Mouse (Mus musculus) hindbrain, embryonic 15.5 days (tissue): Measurements from ENCODE around the gene Zfp523. TPM values are rescaled to one million over a fixed set of nuclear protein-coding genes. Genes with fewer than 3 reads are reported as not detected.
A peak's percentile ranks its signal among the peaks of the same experiment; 100 is the strongest.

Experiments used
- ATAC-seq: fragments of 200-750 bp; cut with Nextera tagmentation; 2 replicates; pipeline ENCODE4 v1.8.0; 2017; ENCODE audit warnings: low read depth, moderate number of reproducible peaks, moderate TSS enrichment; ENCODE audit not compliant: low FRiP score
- H3K27ac ChIP-seq: fragments of 300-500 bp; sonication (generic); replicated peaks from 2 replicates; pipeline ENCODE4 v1.5.1; 2015; ENCODE audit warnings: mild to moderate bottlenecking, inconsistent platforms
- H3K27me3 ChIP-seq: fragments of 300-500 bp; sonication (generic); 2 replicates; pipeline ENCODE4 v1.6.1; 2015; ENCODE audit warnings: control low read depth, inconsistent platforms
- H3K36me3 ChIP-seq: fragments of 300-500 bp; sonication (generic); 2 replicates; pipeline ENCODE4 v1.6.1; 2015; ENCODE audit warnings: control low read depth, inconsistent platforms
- H3K4me1 ChIP-seq: fragments of 300-500 bp; sonication (generic); replicated peaks from 2 replicates; pipeline ENCODE4 v1.6.1; 2015; ENCODE audit warnings: control low read depth, inconsistent platforms
- H3K4me2 ChIP-seq: fragments of 300-500 bp; sonication (generic); 2 replicates; pipeline ENCODE4 v1.6.1; 2015; ENCODE audit warnings: moderate library complexity, mild to moderate bottlenecking, inconsistent platforms
- H3K4me3 ChIP-seq: fragments of 300-500 bp; sonication (generic); 2 replicates; pipeline ENCODE4 v1.5.1; 2015; ENCODE audit warnings: mild to moderate bottlenecking, inconsistent platforms
- H3K9ac ChIP-seq: fragments of 300-500 bp; sonication (generic); 2 replicates; pipeline ENCODE4 v1.6.1; 2015; ENCODE audit warnings: inconsistent platforms
- H3K9me3 ChIP-seq: fragments of 300-500 bp; sonication (generic); 2 replicates; pipeline ENCODE4 v1.6.1; 2016; ENCODE audit warnings: control low read depth, inconsistent platforms
- WGBS: fragments of 180-500 bp; shearing (Covaris S2); methylation state at CpG from one replicate; pipeline ENCODE4 v1.1.7; 2015; 5-methylcytosine and 5-hydroxymethylcytosine counted together
- polyA plus RNA-seq: library from polyadenylated mRNA; unstranded; fragments of >200 nt; fragmentation: Nextera tagmentation; extraction: Ambion mirVana; gene quantifications from 2 replicates; pipeline ENCODE4 v1.2.1, GENCODE M21; 2015

Gene Zfp523
- 48.1 and 53.1 TPM in 2 replicates for polyA plus RNA-seq

GRCm38 (mm10) chr17:28176775-28177539 is at the start of gene Zfp523:
TSS of gene Zfp523 (plus strand) at chr17:28177129.
- whole genome bisulfite sequencing: under 1% methylated on average over 81 of the region's 82 CpGs
- peak within 1 kb of the TSS; percentile 90 for H3K4me3 ChIP-seq
- H3K27ac ChIP-seq: peak within 1 kb of the TSS; percentile 90
- peaks cover 66% of the 10 kb centered on the region for H3K4me1 ChIP-seq
- peak; percentile 85 for ATAC-seq
- no peaks in the 10 kb centered on the region for H3K27me3 ChIP-seq
- no peaks in the 10 kb centered on the region for H3K9me3 ChIP-seq
- no peaks in the 10 kb centered on the region for H3K36me3 ChIP-seq
- H3K4me2 ChIP-seq: peak within 1 kb of the TSS; percentile 82
- peak within 1 kb of the TSS; percentile 94 for H3K9ac ChIP-seq

- WGBS: 98% methylated on average over 5 of the region's 5 CpGs
These were observed 47.1 kb upstream of the Zfp523 start for GRCm38 (mm10) chr17:28129796-28130195.

DNA sequence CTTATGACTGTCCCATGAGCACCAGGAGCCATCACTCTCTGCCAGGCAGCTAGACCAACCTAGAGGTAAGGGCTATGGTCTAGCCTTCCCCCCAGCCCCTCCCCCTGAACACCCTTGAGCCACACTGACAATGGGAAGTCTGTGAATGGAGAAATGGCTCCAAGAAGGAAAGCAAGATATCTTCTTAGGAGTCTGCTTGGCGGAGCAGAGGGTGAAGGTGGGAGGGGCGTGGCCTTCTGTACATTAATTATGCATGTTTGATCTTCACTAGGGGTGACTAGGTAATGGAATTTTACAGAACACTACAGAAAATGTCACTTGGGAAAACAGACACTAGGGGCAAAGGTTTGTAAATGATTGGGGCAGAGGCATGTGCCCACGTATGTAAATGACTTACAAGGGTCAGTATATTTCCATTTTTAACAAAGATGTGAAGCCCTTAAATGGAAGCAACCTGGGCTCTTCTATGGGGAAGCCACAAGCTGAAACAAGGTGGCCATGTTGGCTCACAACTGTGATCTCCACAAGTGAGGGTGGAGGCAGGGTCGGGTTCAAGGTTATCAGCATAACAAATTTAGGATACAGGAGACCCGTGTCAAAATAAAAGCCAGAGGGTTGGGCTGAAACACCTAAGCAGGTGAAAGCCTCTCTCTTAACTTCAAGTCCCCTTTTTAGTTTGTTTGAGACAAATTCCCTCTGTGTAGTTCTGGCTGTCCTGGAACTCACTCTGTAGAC is 46.4 kb upstream of the Zfp523 start:
- no peak for ATAC-seq
- H3K27me3 ChIP-seq: no peaks in the 10 kb centered on the region
- H3K4me3 ChIP-seq: no peak overlapping the region
- H3K9me3 ChIP-seq: no peaks in the 10 kb centered on the region
- H3K27ac ChIP-seq: no peak overlapping the region
- H3K9ac ChIP-seq: no peak overlapping the region
- no peaks in the 10 kb centered on the region for H3K4me1 ChIP-seq
- no peaks in the 10 kb centered on the region for H3K36me3 ChIP-seq
- whole genome bisulfite sequencing: 70% methylated on average over 5 of the region's 5 CpGs
- H3K4me2 ChIP-seq: no peak overlapping the region

More at GRCm38 (mm10) chr17:28129796-28130195, 47.1 kb upstream of the Zfp523 start:
- H3K27me3 ChIP-seq: no peaks in the 10 kb centered on the region
- no peaks in the 10 kb centered on the region for H3K9me3 ChIP-seq
- no peak overlapping the region for H3K4me3 ChIP-seq
- ATAC-seq: no peak
- H3K9ac ChIP-seq: no peak overlapping the region
- no peaks in the 10 kb centered on the region for H3K4me1 ChIP-seq
- no peaks in the 10 kb centered on the region for H3K36me3 ChIP-seq
- H3K27ac ChIP-seq: no peak overlapping the region
- H3K4me2 ChIP-seq: no peak overlapping the region

GRCm38 (mm10) chr17:28131156-28131555 is 45.8 kb upstream of the Zfp523 start:
- Histone ChIP-seq H3K4me2 (no peak overlapping the region), H3K4me3 (no peak overlapping the region), H3K27ac (no peak overlapping the region), H3K4me1 (no peaks in the 10 kb centered on the region), H3K9me3 (no peaks in the 10 kb centered on the region), H3K36me3 (no peaks in the 10 kb centered on the region), H3K9ac (no peak overlapping the region), H3K27me3 (no peaks in the 10 kb centered on the region)
- ATAC-seq: 0 out of 2 replicates have a peak, but pooled peaks have one; percentile 63

GRCm38 (mm10) chr17:28133193-28133592 is 43.7 kb upstream of the Zfp523 start:
- H3K27ac ChIP-seq: no peak overlapping the region
- no peaks in the 10 kb centered on the region for H3K9me3 ChIP-seq
- H3K4me2 ChIP-seq: peak overlapping the region; percentile 25; the same call in 1 of the 2 replicates
- 6% methylated on average over 14 of the region's 14 CpGs for WGBS
- no peak for ATAC-seq
- no peak overlapping the region for H3K9ac ChIP-seq
- H3K36me3 ChIP-seq: no peaks in the 10 kb centered on the region
- no peak overlapping the region for H3K4me3 ChIP-seq
- peaks cover 4% of the 10 kb centered on the region; the same call in 1 of the 2 replicates for H3K4me1 ChIP-seq
- H3K27me3 ChIP-seq: no peaks in the 10 kb centered on the region

GRCm38 (mm10) chr17:28135496-28135895 is 41.4 kb upstream of the Zfp523 start:
- H3K9me3 ChIP-seq: no peaks in the 10 kb centered on the region
- H3K4me3 ChIP-seq: no peak overlapping the region
- H3K27me3 ChIP-seq: no peaks in the 10 kb centered on the region
- no peaks in the 10 kb centered on the region for H3K36me3 ChIP-seq
- peaks cover 4% of the 10 kb centered on the region; the same call in 1 of the 2 replicates for H3K4me1 ChIP-seq
- no peak overlapping the region for H3K9ac ChIP-seq
- H3K27ac ChIP-seq: no peak overlapping the region
- ATAC-seq: no peak
- WGBS: 61% methylated on average over 3 of the region's 3 CpGs
- no peak overlapping the region for H3K4me2 ChIP-seq

- no peaks in the 10 kb centered on the region for H3K27me3 ChIP-seq
- no peak overlapping the region for H3K27ac ChIP-seq
- H3K4me1 ChIP-seq: peaks cover 12% of the 10 kb centered on the region
- no peaks in the 10 kb centered on the region for H3K9me3 ChIP-seq
- no peak overlapping the region for H3K4me2 ChIP-seq
- ATAC-seq: no peak
- no peaks in the 10 kb centered on the region for H3K36me3 ChIP-seq
- 31% methylated on average over 5 of the region's 5 CpGs for WGBS
- H3K4me3 ChIP-seq: no peak overlapping the region
- no peak overlapping the region for H3K9ac ChIP-seq
These were observed 40.7 kb upstream of the Zfp523 start for GRCm38 (mm10) chr17:28136266-28136665.

DNA sequence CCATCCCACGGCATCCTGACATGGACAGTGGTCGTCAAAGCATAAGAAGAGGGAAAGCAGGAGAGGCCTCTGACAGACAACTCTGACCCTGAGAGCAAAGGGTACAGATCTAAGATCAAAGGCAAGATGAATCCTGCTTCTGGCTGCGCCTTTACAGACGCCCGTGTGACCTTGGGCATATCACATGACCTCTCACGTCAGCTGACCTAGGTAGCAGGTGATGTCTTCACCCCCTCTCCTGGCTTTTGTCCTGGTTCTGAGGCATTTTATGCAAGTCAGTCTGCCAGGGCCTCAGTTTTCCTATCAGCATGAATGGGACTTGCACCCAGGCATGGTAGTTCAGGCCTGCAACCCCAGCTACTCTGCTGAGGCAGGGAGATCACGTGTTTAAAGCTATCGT is 38.9 kb upstream of the Zfp523 start:
- Histone ChIP-seq H3K27ac (no peak overlapping the region), H3K9me3 (no peaks in the 10 kb centered on the region), H3K4me2 (no peak overlapping the region), H3K27me3 (no peaks in the 10 kb centered on the region), H3K4me3 (no peak overlapping the region), H3K36me3 (no peaks in the 10 kb centered on the region), H3K9ac (no peak overlapping the region), H3K4me1 (peaks cover 28% of the 10 kb centered on the region)
- no peak for ATAC-seq
- 89% methylated on average over 8 of the region's 8 CpGs for WGBS

- Histone ChIP-seq H3K36me3 (no peaks in the 10 kb centered on the region), H3K4me1 (peaks cover 33% of the 10 kb centered on the region), H3K4me3 (no peak overlapping the region), H3K9ac (no peak overlapping the region), H3K9me3 (no peaks in the 10 kb centered on the region), H3K27me3 (no peaks in the 10 kb centered on the region), H3K27ac (no peak overlapping the region), H3K4me2 (no peak overlapping the region)
- WGBS: 81% methylated on average over 9 of the region's 9 CpGs
- ATAC-seq: no peak
These were observed 38.2 kb upstream of the Zfp523 start for GRCm38 (mm10) chr17:28138685-28139084.

DNA sequence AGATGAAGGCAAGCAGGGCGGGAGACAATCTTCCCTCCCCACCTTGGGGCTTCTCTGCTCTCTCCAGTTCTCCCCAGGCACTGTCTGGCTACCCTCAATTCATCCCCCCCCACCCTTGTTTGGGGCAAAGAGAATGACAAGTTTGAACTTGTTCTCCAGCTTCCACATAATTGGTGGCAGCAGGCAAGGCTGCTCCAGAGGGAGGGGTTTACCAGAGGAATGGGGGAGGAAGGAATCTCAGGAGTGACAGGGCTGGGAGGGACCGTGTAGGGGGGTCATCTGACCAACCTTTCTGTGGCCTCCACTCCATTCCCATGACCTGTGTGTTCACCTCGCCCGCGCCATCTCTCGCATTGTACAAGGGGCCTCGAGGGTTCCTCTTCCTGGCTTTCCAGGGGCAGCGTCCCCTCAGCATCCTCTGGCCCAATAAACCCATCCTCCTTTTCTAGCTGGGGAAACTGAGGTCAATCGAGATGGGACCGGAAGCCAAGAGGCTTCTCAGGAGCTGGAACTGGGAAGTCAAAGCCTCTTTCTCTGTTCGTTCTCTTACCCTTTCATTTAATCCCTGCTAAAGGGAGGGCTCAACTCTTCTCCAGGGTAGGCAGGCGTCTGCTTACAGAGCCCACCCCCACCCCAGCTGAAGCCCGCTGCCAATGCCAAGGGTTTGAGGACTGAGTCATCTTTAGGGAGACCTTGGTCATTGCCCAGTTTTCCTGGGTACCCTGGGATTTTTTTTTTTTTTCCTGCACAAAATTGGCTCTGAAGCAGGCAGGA is 36.3 kb upstream of the Zfp523 start:
- Histone ChIP-seq H3K4me3 (peak overlapping the region; percentile 82; the same call in 1 of the 2 replicates), H3K9ac (no peak overlapping the region), H3K27me3 (no peaks in the 10 kb centered on the region), H3K27ac (peak overlapping the region; percentile 85), H3K4me1 (peaks cover 53% of the 10 kb centered on the region), H3K4me2 (peak overlapping the region; percentile 93), H3K9me3 (no peaks in the 10 kb centered on the region), H3K36me3 (no peaks in the 10 kb centered on the region)
- 20% methylated on average over 13 of the region's 13 CpGs for WGBS
- ATAC-seq: no peak

GRCm38 (mm10) chr17:28141205-28141650 is 35.7 kb upstream of the Zfp523 start:
- WGBS: 4% methylated on average over 15 of the region's 15 CpGs
- peak overlapping the region; percentile 93 for H3K4me2 ChIP-seq
- no peaks in the 10 kb centered on the region for H3K9me3 ChIP-seq
- peak overlapping the region; percentile 76 for H3K9ac ChIP-seq
- H3K4me3 ChIP-seq: peak overlapping the region; percentile 82
- H3K36me3 ChIP-seq: no peaks in the 10 kb centered on the region
- peak overlapping the region; percentile 85 for H3K27ac ChIP-seq
- no peaks in the 10 kb centered on the region for H3K27me3 ChIP-seq
- peak; percentile 31; the same call in 1 of the 2 replicates for ATAC-seq
- H3K4me1 ChIP-seq: peaks cover 59% of the 10 kb centered on the region
